Mouse (Mus musculus) left cerebral cortex, postnatal 25 days (tissue): Measurements from ENCODE around the gene Olfr1499. TPM values are rescaled to one million over a fixed set of nuclear protein-coding genes. Genes with fewer than 3 reads are reported as not detected.
"Not testable (repeated sequence)": the region's sequence is repeated elsewhere in the genome, so short reads cannot be mapped to it uniquely, and the experiment has no call there.

Experiments used
- DNase-seq, 2 experiments: peaks; one replicate each; pipeline ENCODE4 v3.0.0; 2022; ENCODE audit warnings: low spot score in 2 of 2, mixed read lengths in 1 of 2
- intact Hi-C: fragments of 180-260 bp; cut with DNase I; formaldehyde crosslinking; loops from one replicate; pipeline ENCODE4 v1.15.1; 2025
- total RNA-seq, 2 experiments: library from RNA; stranded (reverse); gene quantifications; 2 replicates each; pipeline ENCODE4 v1.2.3; 2021

Olfr1499 gene
- total RNA-seq: not detected

GRCm38 (mm10) chr19:13819347-13819746 lies at the start of gene Olfr1499:
TSS of gene Olfr1499 (minus strand) at chr19:13819447.
- intact Hi-C loops: loop anchor here (5.0 kb wide), 1 partner anchor 1302 kb away; no protein-coding TSS in a partner anchor
- DNase-seq: no peak

- no peak for DNase-seq
- intact Hi-C loops: no loop called here
These were observed 42.2 kb upstream of the Olfr1499 start, which contains the start of gene Olfr1502 for GRCm38 (mm10) chr19:13861495-13861894. TSS of gene Olfr1502 (plus strand) at chr19:13861795.

GRCm38 (mm10) chr19:13850592-13850991 lies 31.3 kb upstream of the Olfr1499 start, which contains the start of gene Olfr1501:
TSS of gene Olfr1501 (minus strand) at chr19:13850692.
- DNase-seq, intact Hi-C loops: not testable (repeated sequence)

GRCm38 (mm10) chr19:13830388-13830787 lies 11.1 kb upstream of the Olfr1499 start, which contains the start of gene Olfr1500:
TSS of gene Olfr1500 (minus strand) at chr19:13830488.
- intact Hi-C loops: no loop called here
- DNase-seq: no peak

- DNase-seq: no peak
These were observed 9.2 kb upstream of the Olfr1499 start for GRCm38 (mm10) chr19:13828447-13828846.

GRCm38 (mm10) chr19:13820847-13821246 lies 1.6 kb upstream of the Olfr1499 start:
- intact Hi-C loops: no loop called here
- no peak for DNase-seq

More at GRCm38 (mm10) chr19:13828447-13828846, 9.2 kb upstream of the Olfr1499 start:
- intact Hi-C loops: no loop called here

GRCm38 (mm10) chr19:13818827-13819226 lies 420 bp downstream of the Olfr1499 start:
- intact Hi-C loops: loop anchor here (5.0 kb wide), 1 partner anchor 1302 kb away; no protein-coding TSS in a partner anchor
- DNase-seq: peak; percentile 2 to 35

- intact Hi-C loops: no loop called here
- no peak for DNase-seq
These were observed 6.4 kb downstream of the Olfr1499 start for GRCm38 (mm10) chr19:13812823-13813222.

GRCm38 (mm10) chr19:13805486-13805885 lies 13.8 kb downstream of the Olfr1499 start:
- intact Hi-C loops, DNase-seq: not testable (repeated sequence)

GRCm38 (mm10) chr19:13798102-13798501 lies 21.1 kb downstream of the Olfr1499 start, which contains the start of gene Olfr1497:
TSS of gene Olfr1497 (minus strand) at chr19:13798202.
- intact Hi-C loops: no loop called here
- DNase-seq: no peak

- DNase-seq: no peak
- intact Hi-C loops: no loop called here
These were observed 41.7 kb downstream of the Olfr1499 start, which contains the start of gene Olfr1496 for GRCm38 (mm10) chr19:13777578-13777977. TSS of gene Olfr1496 (plus strand) at chr19:13777878.

- DNase-seq: no peak
- intact Hi-C loops: no loop called here
These were observed 50.5 kb downstream of the Olfr1499 start for GRCm38 (mm10) chr19:13768565-13769276.

GRCm38 (mm10) chr19:13764306-13764705 lies 54.9 kb downstream of the Olfr1499 start, which contains the start of gene Olfr1495:
TSS of gene Olfr1495 (plus strand) at chr19:13764606.
- no peak for DNase-seq
- intact Hi-C loops: no loop called here

Other genes with a start within 250 kb of the Olfr1499 start
- not detected for gene Olfr1484, start 235.9 kb downstream of the Olfr1499 start, total RNA-seq
- gene Olfr1487, start 202.1 kb downstream of the Olfr1499 start, total RNA-seq: not detected
- gene Olfr1489, start 187.8 kb downstream of the Olfr1499 start, total RNA-seq: not detected
- not detected for gene Olfr1490, start 168.4 kb downstream of the Olfr1499 start, total RNA-seq
- gene Olfr1491, start 122.2 kb downstream of the Olfr1499 start, total RNA-seq: not detected
- gene Olfr1493-ps1, start 96.2 kb downstream of the Olfr1499 start, total RNA-seq: not detected
- gene Olfr1494, start 79.7 kb downstream of the Olfr1499 start, total RNA-seq: not detected
- gene Olfr1495, start 54.8 kb downstream of the Olfr1499 start, total RNA-seq: not detected
- gene Olfr1496, start 41.6 kb downstream of the Olfr1499 start, total RNA-seq: not detected
- gene Olfr1497, start 21.2 kb downstream of the Olfr1499 start, total RNA-seq: not detected
- gene Olfr1500, start 11.0 kb upstream of the Olfr1499 start, total RNA-seq: not detected
- gene Olfr1501, start 31.2 kb upstream of the Olfr1499 start, total RNA-seq: not detected
- not detected for gene Olfr1502, start 42.3 kb upstream of the Olfr1499 start, total RNA-seq
- not detected for gene Olfr1504, start 78.5 kb upstream of the Olfr1499 start, total RNA-seq
- gene Olfr1505, start 94.1 kb upstream of the Olfr1499 start, total RNA-seq: not detected